Mouse (Mus musculus) ES-Bruce4 (cell line): Measurements from ENCODE around the gene Tesk1. TPM values are rescaled to one million over a fixed set of nuclear protein-coding genes. Genes with fewer than 3 reads are reported as not detected.

Source experiments
- H3K27ac ChIP-seq: 2 replicates; pipeline ENCODE4 v1.5.1; 2012; ENCODE audit warnings: low read length, inconsistent platforms; ENCODE audit not compliant: insufficient read depth
- H3K27me3 ChIP-seq: 2 replicates; pipeline ENCODE4 v1.6.1; 2012; ENCODE audit warnings: mild to moderate bottlenecking, low read length, inconsistent platforms; ENCODE audit not compliant: control insufficient read depth, poor library complexity, insufficient read depth, severe bottlenecking
- H3K36me3 ChIP-seq: 2 replicates; pipeline ENCODE4 v1.6.1; 2012; ENCODE audit warnings: inconsistent platforms, mild to moderate bottlenecking, low read length, moderate library complexity; ENCODE audit not compliant: control insufficient read depth, poor library complexity, insufficient read depth, severe bottlenecking
- H3K4me1 ChIP-seq: one replicate; pipeline ENCODE4 v1.8.1; 2011; ENCODE audit warnings: low read length; ENCODE audit not compliant: control insufficient read depth, insufficient read depth
- H3K4me3 ChIP-seq: 2 replicates; pipeline ENCODE4 v1.5.1; 2011; ENCODE audit warnings: low read depth, mild to moderate bottlenecking, low read length
- H3K9ac ChIP-seq: 2 replicates; pipeline ENCODE4 v1.6.1; 2012; ENCODE audit warnings: low read depth, mild to moderate bottlenecking, inconsistent platforms; ENCODE audit not compliant: poor library complexity, severe bottlenecking
- H3K9me3 ChIP-seq: replicated peaks from 2 replicates; pipeline ENCODE4 v1.6.1; 2012; ENCODE audit warnings: mild to moderate bottlenecking, low read length, inconsistent platforms; ENCODE audit not compliant: control insufficient read depth, poor library complexity, insufficient read depth, severe bottlenecking
- CTCF ChIP-seq: IDR thresholded peaks from one replicate; pipeline ENCODE4 v1.8.1; 2011; ENCODE audit warnings: low read depth, low read length
- EP300 ChIP-seq: IDR thresholded peaks from 2 replicates; pipeline ENCODE4 v1.6.1; 2011; ENCODE audit warnings: low read depth, low read length; ENCODE audit not compliant: insufficient read depth
- POLR2A ChIP-seq: IDR thresholded peaks from one replicate; pipeline ENCODE4 v1.8.1; 2011; ENCODE audit warnings: low read length; ENCODE audit not compliant: insufficient read depth
- polyA plus RNA-seq: library from polyadenylated mRNA; stranded (reverse); fragments of >200 nt; gene quantifications from 2 replicates; pipeline ENCODE4 v1.2.4, GENCODE M21; 2011; ENCODE audit warnings: low read depth; ENCODE audit not compliant: missing spikeins, insufficient read depth, insufficient read length

Gene Tesk1
- polyA plus RNA-seq, 1 experiment: 12.6 TPM

DNA sequence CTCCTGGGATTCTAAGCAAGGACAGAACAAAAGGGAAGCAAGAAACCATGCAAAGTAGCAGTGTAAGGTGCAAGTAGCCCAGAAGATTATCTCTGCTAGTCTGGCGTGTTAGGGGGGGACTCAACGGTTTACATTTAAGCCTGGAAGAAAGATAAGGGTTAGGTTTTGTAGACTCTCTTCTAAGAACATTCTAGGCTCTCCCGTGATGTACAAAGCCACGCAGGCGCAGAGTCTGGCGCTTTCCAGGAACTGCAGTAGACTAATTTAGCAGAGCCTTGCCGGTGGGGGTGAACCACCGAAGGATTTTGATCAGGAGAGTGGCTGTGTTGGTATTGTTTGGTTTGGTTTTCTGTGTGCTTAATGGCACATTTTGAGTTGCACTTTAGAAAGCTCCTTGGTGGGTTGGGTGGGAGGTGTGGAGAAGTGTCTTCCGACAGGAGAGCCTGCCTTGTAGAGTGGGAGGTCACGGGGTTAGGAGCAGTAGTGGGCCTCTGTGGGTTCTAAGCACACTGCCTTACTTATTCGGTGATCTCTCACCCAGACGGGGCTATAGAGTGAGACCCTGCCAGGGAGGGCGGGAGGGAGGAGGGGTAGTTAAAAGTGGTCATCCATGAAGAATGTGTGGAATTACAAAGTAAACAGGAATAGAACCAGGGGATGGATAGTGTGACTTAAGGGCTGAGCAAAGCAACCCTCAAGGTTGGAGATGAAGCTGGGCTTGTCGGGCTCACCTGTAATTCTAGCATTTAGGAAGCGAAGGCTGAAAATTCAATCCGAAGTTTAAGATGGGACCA is 24.3 kb upstream of the Tesk1 start:
- H3K27ac ChIP-seq: no peak overlapping the region
- no peaks in the 10 kb centered on the region for H3K36me3 ChIP-seq
- H3K27me3 ChIP-seq: no peaks in the 10 kb centered on the region
- no peak overlapping the region for H3K4me3 ChIP-seq
- no peaks in the 10 kb centered on the region for H3K9me3 ChIP-seq
- TF ChIP-seq POLR2A (no peak), CTCF (no peak), EP300 (no peak)
- H3K9ac ChIP-seq: no peak overlapping the region
- no peaks in the 10 kb centered on the region for H3K4me1 ChIP-seq

DNA sequence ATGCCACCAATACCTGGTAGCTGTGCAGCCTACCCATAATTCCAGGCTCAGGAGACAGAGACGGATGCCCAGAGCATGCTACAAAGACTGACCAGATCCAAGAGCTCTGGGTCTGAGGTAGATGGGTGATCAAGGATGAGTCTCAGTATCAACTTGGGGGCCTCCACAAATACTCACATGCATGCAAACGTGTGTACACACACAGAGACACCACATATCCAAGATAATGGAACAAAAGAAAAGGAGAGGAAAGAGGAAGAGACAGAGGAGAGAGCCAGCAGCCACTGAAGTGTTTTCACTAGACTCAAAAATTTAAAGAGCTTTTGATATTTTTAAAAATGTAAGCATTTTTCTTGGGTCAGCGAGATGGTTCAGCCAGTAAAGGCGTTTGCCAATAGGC is 23.3 kb upstream of the Tesk1 start:
- TF ChIP-seq EP300: no peak
- H3K9me3 ChIP-seq: no peaks in the 10 kb centered on the region
- no peaks in the 10 kb centered on the region for H3K36me3 ChIP-seq
- H3K9ac ChIP-seq: no peak overlapping the region
- H3K27ac ChIP-seq: no peak overlapping the region
- no peak overlapping the region for H3K4me3 ChIP-seq
- no peaks in the 10 kb centered on the region for H3K27me3 ChIP-seq
- no peaks in the 10 kb centered on the region for H3K4me1 ChIP-seq

DNA sequence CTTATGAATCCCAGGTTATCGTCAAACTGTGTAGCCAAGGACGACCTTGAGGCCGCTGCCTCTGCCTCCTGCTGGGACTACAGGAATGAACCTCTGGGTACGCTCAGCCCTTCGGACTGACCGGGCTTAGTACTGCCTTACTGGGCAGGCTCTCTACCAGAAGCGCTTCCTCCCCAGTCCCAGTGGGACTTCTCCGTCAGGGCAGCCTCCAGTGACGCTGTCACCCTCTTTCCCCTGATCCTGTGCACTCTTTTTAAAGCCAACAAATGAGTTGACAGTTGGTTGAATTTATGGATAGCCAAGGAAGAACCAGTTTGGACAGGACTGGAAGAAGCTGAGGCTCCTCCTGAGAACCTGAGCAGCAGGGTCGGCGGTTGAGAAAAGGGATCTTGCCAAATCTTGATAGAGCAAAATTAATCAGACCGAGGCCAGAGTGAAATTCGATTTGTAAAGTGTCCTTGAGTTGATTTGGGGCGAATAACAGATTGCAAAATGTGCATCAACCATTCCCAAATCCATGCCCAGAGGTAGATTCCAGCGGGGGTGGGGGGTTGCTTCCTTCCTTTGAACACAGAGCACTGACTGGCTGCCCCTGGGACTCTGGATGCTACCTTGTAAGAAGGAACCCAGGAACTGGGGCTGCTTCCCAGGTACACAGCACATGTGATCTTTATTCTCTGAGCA is 22.6 kb upstream of the Tesk1 start:
- Histone ChIP-seq H3K27me3 (no peaks in the 10 kb centered on the region), H3K4me3 (no peak overlapping the region), H3K9me3 (no peaks in the 10 kb centered on the region), H3K9ac (no peak overlapping the region), H3K36me3 (0 out of 2 replicates have a peak, but pooled peaks cover 2% of the 10 kb centered on the region), H3K27ac (no peak overlapping the region), H3K4me1 (no peaks in the 10 kb centered on the region)
- TF ChIP-seq POLR2A: no peak
- TF ChIP-seq EP300: no peak
- TF ChIP-seq CTCF: no peak

DNA sequence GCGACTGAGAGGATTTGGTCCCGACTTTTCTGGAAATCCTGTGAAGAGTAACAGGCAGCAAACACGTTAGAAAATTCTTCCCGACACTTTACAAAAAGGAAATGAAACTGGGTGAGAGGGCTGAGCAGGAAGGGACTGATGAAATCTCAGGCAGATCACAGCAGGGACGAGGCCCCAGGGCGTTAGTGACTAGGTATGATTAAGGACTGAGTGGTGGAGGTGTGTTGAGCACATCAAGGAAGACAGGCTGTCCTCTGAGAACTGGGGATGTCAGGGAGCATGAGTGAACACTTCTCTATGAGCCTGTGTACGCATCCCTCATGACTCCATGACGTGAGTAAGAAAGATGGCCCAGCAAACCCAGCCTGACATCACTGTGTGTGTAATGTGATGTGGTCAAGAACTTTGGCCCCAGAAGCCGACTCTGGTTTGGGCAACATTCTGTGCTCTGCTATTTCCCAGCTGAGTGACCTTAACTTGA is 21.9 kb upstream of the Tesk1 start:
- Histone ChIP-seq H3K27ac (no peak overlapping the region), H3K9me3 (no peaks in the 10 kb centered on the region), H3K36me3 (0 out of 2 replicates have a peak, but pooled peaks cover 3% of the 10 kb centered on the region), H3K27me3 (no peaks in the 10 kb centered on the region), H3K4me3 (no peak overlapping the region), H3K9ac (no peak overlapping the region), H3K4me1 (no peaks in the 10 kb centered on the region)
- TF ChIP-seq CTCF (no peak), EP300 (no peak), POLR2A (no peak)

DNA sequence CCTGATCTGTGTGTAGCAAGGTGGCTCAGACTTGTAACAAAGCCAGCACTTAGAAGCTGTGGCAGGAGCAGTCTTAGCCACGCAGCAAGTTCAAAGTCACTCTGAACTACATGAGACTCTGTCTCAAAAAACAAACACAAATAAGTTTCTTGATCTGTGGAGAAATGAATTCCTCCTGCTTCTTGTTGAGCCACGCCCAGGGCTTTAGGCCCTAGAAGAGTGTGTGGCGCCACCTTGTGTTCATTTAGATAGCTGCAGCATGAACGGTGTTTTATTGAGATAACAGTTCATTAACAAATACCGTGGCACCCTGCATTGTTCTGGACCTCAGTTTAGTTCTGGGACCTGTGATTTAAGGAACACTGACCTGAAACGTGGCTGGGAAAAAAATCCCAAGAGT is 21.4 kb upstream of the Tesk1 start:
- H3K27ac ChIP-seq: no peak overlapping the region
- no peak overlapping the region for H3K4me3 ChIP-seq
- TF ChIP-seq POLR2A: no peak
- peak; percentile 81 for TF ChIP-seq CTCF
- TF ChIP-seq EP300: no peak
- no peaks in the 10 kb centered on the region for H3K27me3 ChIP-seq
- H3K36me3 ChIP-seq: 0 out of 2 replicates have a peak, but pooled peaks cover 3% of the 10 kb centered on the region
- no peaks in the 10 kb centered on the region for H3K9me3 ChIP-seq
- H3K9ac ChIP-seq: no peak overlapping the region
- H3K4me1 ChIP-seq: no peaks in the 10 kb centered on the region
